Mouse (Mus musculus) right cerebral cortex, postnatal 4 days (tissue): ENCODE data around the gene Cplx3.

Experiments
- DNase-seq: peaks from one replicate; pipeline ENCODE4 v3.0.0-alpha.2; 2022

Gene Cplx3

DNA sequence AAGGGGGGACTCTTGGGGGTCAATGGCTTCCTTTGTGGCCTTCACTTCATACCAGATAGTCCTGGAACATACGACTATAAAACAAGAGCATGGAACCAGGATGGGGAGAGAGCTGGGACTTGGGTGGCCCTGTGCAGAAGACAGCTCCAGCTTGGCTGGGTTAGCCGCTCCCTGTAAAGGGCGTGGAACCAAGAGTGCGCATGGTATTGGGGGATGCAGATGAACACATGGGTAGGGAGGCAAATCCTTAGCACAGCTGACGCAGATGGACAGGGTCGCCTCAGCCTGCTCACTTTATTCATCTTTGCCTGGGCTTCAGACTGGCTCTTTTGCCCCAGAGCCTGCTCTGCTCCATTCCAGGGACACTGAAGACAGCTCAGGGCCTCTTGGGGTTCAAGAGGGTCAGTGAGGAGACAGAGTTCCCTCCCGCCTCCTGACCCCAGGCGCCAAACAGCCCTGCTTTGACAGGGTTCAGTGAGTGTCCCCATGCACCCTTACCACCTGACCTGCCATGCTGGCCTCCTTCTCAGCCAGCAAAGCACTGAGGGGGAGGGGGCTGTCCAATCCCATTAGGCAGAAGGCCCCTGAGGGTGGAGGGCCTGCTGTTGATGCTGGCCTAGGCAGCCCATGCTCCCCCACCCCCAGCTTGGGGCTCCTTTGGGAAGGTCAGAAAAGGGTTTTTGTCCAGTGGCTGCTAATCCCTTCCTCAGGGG, 7.1 kb downstream of the Cplx3 start:
- no peak for DNase-seq

- no peak for DNase-seq
Measured at GRCm38 (mm10) chr9:57597929-57598382, 8.1 kb downstream of the Cplx3 start.

DNA sequence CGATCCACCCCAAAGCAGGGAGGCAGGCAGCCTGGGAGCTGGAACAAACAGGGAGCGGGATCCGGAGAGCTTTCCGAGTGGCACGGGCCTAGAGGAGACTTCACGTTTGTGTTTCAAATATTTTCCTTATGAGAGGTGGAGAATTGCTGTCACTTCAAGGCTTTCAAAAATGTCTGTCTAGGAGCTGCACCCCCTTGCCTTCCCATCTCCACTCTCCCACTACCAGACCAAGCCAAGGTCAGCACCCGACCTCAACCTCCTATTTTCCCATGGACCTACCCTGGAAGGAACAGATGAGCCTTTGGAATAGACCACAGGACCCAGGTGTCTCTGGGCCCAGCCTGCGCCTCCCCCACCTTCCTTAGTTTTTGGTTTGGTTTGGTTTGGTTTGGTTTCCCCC, 8.8 kb downstream of the Cplx3 start:
- DNase-seq, result no peak

DNA sequence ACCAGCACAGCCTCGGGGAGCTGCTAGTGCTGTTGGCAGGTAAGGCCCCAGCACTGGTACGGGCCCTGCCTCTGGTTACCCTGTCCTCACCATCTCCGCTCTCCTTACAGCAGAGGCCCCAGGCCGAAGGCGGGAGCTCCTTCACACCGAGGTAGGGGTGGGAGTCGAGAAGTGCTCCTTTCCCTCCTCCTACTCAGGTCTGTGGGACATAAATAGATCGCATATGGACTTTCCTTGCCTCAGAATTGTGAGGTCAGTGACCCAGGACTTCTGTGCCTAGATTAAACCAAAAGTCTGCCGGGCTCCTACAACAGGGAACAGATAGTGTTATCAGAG, 11.9 kb downstream of the Cplx3 start:
- no peak for DNase-seq

- DNase-seq, result no peak
Measured at GRCm38 (mm10) chr9:57593454-57594173, 12.5 kb downstream of the Cplx3 start.

DNA sequence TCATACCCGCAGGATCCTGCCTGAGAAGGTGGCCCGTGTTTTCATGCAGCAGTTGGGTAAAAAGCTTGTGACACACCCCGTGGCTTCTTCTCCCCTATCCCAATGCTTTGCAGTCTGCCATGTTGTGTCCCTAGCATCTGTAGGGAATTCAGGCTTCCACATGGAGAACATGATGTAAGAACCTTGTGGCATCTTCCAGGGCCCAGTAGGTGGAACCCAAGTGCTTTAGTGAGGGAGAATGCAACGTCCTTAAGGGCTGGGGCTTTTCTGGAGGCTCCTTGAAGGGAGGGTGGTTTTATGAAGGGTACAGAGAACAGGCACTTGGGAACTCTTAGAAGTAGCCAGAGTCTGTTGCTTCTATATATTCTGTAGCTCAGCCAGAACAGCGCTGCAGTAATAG, 15.4 kb downstream of the Cplx3 start:
- no peak for DNase-seq

DNA sequence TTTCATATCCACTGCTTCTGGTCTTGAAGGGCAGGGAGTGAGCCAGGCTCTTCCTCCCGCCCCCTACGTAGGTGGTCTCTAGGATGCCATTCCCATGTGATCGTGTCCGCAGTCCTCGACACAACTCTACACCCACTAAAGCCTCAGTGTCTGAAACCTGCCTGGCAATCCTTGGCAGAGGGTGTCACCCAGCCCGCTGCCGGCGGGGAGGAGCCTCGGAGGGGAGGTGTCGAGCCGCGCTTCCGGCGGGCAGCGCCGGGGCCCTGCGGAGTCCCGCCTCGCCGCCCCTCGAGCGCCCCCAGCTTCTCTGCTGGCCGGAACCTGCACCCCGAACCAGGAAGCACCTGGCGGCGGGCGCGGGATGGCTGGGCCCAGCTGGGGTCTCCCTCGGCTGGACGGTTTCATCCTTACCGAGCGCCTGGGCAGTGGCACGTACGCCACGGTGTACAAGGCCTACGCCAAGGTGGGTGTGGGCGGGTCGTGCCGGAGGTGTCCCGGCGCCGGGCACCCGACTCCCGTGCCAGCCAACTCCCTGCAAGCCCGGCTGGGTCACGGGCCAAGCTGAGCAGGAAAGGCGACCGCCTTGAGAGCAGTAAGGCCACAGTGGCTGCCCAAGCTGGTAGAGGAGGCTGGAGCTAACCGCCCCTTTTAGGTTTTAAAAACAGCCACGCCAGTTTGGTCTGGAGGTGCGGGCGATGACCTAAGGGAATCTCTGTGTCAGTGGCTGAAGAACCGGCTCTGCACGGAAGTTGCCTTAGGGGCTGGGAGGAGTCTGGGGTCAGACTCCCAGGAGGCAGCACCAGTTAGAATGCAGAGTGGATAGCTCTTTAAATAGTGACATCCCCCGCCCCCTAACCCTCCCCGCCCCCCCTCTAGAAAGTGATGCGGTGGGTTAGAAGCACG, 16.6 kb downstream of the Cplx3 start, which contains the start of gene Ulk3:
Gene Ulk3, plus strand, starts transcription at position 229 of the 903 bp plus-strand sequence.
- DNase-seq, result peak; percentile 72

GRCm38 (mm10) chr9:57584991-57585390, 21.1 kb downstream of the Cplx3 start:
- no peak for DNase-seq

DNA sequence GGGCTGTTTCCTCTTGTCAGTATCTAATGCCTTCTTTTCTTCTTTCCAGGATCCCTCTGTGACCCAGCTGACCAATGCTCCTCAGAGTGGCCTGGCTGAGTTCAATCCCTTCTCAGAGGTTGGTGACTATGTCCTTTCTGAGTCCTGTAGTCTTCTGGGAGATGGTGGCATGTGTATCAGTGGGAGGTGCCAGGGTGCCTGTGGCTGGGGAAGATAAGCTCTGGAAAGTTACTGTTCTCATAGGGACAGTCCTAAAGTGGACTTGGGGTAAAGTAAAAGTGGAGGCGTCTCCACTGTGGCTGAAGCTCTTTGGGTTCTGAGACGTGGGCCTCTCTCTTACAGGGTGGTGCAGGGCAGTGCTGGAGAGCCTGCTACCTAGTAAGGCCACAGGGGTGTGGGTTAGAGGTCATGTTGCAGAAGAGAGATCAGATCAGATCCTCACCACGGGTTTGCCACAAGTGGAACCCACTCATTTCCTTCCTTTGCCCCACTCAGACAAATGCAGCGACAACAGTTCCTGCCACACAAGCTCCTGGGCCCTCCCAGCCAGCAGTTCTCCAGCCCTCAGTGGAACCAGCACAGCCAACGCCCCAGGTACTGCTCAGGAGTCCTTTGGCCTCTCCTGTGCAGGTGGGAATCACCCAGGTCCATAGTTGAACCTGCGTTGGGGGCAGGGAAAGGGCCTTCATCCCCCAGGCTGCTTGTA, 28.8 kb downstream of the Cplx3 start:
- DNase-seq, result no peak

- no peak for DNase-seq
Measured at GRCm38 (mm10) chr9:57575577-57575976, 30.5 kb downstream of the Cplx3 start.

DNA sequence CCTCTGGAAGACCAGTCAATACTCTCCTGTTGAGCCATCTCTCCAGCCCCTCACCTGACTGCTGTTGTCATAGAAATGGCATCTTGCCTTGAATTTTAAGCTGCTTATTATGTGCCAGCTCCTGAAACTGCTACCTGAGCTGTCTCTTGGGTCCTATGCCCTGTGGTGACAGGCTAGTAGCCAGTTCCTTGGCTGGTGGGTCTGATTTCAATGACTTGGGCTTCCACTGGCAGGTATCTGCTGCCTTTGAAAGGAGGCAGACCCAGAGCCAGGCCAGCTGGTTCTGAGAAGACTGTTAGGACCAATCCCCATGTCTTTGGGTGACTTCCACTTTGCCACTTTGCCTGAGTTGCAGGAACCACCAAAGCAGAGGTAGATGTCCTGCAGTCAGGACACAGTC, 31.7 kb downstream of the Cplx3 start:
- no peak for DNase-seq

DNA sequence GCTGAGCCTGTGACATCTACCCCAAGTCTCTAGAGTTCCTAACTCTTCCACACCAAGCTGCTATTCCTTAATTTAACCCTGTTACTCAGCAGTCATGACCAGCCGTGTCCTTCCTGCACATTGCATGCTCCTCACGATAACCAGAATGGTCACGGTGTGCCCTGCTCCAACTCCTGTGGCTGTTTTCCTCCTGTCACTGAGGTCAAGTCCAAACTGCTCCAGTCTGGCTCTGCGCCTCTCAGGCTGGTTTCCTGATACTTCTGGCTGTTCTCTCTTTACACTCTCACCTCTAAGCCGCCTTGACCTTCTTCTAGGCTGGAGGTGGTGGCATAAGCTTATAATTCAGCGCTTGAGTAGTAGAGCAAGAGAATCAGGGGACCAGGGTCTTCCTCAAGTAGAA, 37.6 kb downstream of the Cplx3 start:
- DNase-seq, result no peak

- no peak for DNase-seq
Measured at GRCm38 (mm10) chr9:57566846-57567245, 39.2 kb downstream of the Cplx3 start.

DNA sequence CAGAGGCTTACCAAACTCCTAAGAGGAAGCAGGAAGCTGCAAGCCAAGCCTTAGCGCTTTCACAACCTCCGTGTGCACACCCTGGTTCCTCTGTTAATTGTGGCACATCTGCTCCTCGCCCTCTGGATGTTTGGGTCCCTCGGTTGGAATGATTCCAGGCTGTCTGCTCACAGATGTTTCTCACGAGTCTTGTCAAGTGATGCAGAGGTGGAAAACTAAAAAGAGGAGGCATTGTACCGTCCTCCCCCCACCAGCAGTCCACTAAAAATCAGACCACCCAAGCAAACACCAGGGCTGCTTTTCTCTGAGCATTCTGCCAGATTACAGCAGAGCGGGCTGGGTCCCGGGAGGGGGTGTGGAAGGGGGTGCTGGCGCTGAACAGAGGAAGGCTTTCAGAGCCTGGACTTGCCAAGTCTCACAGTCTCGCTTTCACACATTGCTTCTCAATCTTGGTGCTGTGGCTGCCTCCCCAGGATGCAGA, 40.3 kb downstream of the Cplx3 start:
- peak; percentile 56 for DNase-seq

DNA sequence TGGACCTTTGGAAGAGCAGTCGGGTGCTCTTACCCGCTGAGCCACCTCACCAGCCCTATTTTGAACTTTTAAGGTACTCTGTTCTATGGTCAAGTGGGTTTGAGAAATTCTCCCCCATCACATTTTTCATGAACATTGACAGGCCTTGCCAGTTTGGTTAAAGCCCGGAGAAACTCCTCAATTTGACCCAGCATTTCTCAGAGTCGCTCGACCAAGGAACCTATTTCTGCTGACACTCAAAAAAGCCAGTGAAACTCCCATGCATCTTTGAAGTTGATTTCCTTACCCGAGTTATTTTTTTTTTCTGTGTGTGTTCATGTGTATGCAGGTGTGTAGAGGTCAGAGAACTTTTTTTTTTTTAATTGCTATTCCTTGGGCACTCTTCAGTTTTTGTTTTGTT, 41.5 kb downstream of the Cplx3 start:
- no peak for DNase-seq

- no peak for DNase-seq
Measured at GRCm38 (mm10) chr9:57562896-57563372, 43.1 kb downstream of the Cplx3 start.

- DNase-seq, result no peak
Measured at GRCm38 (mm10) chr9:57561711-57562099, 44.4 kb downstream of the Cplx3 start.

- DNase-seq, result peak; percentile 90
Measured at GRCm38 (mm10) chr9:57560861-57561710, 45.0 kb downstream of the Cplx3 start, which contains the start of gene Scamp2. Scamp2 (plus strand) TSS chr9:57560943.

DNA sequence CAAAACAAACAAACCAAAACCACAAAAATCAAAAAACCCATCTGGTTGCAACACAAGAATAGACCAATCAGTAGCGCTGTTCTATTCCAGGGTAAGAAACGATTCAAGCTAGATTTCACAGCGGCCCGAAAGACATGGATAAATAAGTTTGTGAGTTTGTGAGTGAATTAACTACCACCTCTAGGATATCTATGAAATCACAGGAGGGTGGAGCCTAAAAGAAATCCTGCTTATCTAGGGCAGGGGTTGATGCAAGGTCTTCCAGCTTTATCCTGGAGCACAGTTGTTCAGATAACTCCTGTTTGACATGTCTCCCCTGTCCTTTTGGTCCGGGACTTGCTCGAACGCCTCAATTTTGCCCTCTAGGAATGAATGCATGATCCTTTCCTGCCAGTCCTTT, 45.8 kb downstream of the Cplx3 start:
- DNase-seq, result no peak

- no peak for DNase-seq
Measured at GRCm38 (mm10) chr9:57559568-57559967, 46.5 kb downstream of the Cplx3 start.

DNA sequence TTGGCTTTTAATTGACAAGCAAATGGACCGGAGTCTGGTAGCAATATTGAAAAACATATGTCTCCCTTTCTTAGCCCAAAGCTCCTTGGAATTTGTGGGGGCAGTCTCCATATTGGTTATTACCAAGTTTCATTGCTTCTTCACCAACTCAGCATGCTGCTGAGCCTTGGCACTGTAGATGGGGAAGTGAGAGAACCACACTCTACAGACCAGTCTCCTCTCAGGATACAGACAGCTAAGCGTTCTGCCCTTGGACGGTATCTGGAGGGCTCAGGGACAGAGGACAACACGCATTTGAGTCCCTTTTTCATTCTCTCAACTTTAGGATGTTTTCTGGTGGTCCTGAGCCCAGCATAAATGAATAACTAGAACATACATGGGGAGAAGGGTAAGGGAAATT, 47.5 kb downstream of the Cplx3 start:
- no peak for DNase-seq
